Mouse (Mus musculus) neural tube, embryonic 10.5 days (tissue): ENCODE measurements around the gene Txndc12.
A peak's percentile ranks its signal among the peaks of the same experiment; 100 is the strongest.

Source experiments
- DNase-seq: peaks from one replicate; pipeline ENCODE4 v3.0.0-alpha.2; 2017; ENCODE audit warnings: low spot score; ENCODE audit errors: extremely low spot score

Txndc12 gene

DNA sequence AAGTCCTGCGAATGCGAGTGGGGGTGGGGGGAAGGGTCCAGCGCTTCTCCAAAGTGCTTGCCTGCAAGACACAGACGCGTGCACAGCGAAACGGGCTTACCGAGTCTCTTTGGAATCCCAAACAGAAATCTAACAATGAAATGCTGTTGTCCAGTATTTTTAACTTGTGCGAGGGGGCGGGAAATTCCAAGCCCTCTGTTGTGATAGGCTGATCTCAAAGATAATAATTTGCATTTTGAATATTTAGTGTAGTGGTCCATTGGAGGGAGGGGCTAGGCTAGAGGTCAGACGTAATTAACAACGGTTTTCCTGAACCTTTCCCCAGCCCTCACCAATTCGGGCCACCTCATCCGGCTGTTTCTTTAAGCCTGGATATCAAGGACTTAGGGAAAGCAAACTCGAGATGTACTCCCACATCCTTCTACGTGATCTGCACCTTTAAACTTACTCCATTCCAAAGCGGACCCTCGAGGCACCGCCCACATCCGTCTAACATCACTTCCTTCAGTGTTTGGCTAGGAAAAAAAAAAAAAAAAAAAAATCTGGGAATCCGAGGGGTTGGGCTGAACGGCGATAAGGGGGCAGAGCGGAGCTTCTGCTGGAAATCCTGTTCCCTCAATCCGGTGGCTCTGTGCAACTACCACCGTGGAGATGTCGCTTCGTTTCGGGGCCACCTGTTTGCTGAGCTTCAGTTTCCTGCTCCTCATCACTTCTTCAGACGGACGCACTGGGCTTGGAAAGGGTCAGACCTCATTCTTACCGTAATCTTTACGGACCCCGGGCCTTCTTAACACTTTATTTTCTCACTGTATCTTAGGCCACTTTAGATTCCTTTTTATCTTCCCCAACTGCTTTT is at the start of gene Txndc12:
TSS of gene Txndc12 (plus strand) at position 487 of the 856 bp plus-strand sequence.
- DNase-seq = peak; percentile 92

DNA sequence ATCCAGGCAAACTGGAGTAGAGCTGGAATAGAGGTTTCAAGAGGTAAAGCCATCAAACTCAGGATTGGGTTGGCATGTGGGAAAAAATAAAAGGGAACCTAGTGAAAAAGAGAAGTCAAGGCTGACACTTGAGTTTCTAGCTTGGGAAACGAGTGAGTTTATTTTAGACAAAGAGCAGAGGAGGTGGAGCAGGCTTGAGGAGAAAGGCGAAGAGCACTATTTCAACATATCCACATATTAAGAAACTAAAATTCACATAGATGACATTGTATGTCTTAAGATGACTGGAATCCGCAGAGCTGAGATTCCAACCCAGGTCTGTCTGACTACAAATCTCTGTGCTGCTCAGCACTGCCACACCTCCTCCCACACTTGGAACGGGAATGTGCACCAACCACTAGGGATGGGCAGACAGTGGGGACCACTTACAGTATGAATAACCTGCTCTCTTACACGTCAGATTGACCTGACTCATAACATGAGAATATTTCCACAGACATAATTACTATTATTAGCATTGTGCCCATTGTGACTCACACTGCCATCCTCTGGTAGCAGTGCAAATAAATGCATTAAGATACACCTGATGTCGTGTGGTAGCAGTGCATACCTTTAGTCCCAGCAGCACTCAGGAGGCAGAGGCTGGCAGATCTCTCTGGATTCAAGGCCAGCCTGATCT is 45.0 kb upstream of the Txndc12 start:
- no peak for DNase-seq

DNA sequence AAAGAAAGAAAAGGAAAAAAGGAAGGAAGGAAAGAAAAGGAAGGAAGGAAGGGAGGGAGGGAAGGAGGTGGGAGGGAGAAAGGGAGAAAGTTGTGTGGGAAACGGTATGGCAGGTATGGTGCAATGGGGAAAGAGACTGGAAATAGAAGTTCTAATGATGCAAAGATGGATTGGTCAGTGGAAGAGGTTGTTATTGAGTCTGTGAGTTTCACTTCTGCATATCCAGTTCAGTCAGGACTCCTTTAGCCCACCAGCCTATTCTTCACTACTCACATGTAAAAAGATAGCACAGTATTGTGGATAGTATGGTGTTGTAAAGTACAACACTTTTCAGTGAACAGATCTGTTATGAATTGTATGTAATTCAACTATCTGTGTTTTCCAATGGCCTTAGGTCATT is 43.9 kb upstream of the Txndc12 start:
- DNase-seq = no peak

DNA sequence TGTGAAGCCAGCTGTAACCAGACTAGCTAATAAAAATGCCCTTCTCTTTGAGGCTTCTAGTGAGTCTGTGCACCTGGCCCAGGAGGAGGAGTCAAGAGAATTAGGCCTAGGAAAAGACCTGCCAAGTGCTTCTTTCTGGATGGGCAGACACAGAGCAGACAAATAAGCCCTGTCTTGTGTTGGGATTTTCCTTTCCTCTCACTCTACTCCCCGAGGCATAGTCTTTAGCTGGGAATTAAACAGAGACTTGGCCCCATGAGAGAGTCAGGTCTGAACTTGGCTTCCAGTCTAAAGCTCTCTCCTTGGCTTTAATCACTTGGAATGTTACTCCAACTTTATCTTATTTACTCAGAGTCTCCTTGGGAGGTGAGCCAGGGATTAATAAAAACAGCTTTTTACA is 40.5 kb upstream of the Txndc12 start:
- DNase-seq = no peak

DNA sequence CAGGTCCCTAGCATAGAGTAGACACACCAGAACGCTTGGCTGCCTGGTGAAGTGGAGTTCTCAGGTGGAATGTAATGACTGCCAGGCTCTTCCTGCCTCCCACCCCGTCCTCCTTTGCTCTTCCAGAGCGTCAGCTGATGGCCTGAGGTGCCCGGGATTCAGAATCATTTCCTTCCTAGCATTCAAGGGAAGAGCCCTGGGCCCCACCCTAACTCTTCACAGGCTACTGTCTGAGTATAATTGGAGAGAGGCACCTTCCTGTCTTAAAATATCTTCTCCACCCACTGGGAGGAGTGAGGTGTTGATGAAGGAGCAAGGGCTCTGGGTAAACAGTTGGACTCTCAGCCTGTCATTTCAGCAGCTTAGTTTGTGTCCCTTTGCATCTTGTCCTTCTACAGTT is 37.7 kb upstream of the Txndc12 start:
- no peak for DNase-seq

DNA sequence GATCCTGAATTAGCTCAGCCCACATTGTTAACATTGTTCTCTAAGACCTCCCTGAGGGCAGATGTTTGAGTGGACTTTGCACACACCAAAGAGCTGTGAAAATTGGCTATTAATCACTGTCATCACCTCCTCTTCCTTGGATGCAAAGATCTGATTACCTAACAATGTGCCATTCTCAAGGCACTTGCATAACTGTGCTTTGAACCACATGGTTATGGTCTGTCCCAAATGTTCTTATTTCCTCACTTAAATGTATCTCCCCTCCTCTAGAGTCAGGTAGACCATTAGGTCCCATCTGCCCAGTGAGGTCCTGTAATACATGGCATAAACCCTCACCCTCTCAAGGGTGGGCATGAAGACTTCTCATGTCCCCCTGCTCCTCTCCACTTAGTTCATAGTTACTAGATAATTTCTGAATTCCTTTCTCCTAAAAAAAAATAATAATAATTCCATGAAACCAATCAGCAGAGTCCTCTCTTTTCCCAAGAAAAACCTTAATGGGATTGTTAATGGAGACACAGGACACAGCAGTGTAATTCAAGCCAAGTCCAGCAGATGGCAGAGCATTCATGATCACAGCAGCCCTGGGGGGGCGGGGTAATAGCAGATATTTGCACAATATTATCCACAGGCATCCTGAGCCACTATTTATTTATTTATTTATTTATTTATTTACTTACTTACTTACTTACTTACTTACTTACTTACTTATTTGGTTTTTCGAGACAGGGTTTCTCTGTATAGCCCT is 36.1 kb upstream of the Txndc12 start:
- DNase-seq = peak; percentile 47

DNA sequence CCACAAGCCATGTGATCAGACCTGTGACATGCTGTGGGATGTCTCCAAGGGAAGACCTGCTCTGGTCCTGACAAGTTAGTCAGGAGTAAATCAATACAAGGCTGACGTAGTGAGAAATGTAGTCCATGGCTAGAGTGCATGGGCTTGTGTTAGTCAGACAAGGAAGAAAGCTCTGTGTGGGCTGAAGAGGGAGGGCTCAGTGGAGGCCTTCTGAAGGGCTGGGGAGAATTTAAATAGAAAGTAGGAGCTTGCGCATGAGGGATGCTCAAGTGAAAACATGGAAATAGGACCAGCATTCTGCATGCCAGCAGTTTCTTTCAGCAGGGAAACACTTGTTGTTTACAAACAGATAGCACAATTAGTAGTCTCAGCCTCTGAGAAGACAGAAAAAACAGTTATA is 30.9 kb upstream of the Txndc12 start:
- DNase-seq = no peak

DNA sequence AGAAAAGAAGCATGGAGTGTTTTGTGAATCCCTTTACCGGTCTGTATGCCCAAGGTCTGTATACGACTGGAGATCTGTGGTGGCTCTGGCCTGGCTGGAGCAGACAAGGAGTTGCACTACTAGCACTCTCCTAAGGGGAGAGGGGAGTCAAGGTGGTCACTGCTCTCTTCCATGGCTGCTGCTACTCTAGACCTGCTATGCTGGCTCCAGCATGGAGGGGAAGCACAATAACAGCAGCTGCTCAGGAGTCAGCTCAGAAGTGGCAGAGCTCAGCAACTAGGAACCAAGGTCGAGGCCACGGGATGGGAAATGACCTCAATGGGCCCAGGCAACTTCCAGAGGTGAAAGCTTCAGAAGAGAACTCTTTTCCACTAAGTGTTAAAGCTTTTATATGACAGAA is 23.3 kb upstream of the Txndc12 start:
- no peak for DNase-seq

DNA sequence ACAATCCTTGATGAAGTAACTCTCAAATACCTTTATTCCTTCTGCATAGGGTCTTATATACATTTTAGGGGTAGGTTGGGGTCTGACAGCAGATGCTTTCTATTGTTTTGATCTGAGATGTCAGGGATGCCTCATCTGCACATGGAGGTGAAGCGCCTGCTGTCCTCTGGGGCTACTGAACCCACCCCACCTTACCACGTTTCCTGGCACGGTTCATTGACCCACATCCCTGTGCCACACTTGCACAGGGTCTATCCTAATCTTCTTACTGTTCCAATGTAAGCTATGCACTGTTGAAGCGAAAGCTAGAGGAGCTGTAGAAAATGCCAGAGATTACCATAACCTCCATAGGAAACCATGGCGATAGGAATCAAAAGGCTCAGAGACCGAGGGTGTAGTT is 22.9 kb upstream of the Txndc12 start:
- no peak for DNase-seq

DNA sequence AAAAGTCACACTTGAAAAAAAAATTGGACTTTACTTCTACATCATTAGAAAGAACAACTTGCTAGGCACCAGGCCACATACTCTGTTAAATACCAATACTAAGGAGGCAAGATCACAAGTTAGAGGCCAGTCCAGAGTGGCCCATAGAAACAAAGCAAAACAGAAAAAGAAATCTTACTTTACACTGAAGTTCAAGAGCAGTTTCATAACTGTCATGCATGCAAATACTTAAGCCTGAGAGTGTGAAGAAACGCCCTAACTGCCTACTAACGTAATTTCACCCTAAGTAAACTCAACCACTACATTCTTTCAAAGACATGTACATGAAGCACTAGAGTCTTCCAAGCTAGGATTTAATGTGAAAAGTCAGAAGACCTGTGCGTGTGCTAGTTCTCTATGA is 8.7 kb upstream of the Txndc12 start:
- DNase-seq = no peak

DNA sequence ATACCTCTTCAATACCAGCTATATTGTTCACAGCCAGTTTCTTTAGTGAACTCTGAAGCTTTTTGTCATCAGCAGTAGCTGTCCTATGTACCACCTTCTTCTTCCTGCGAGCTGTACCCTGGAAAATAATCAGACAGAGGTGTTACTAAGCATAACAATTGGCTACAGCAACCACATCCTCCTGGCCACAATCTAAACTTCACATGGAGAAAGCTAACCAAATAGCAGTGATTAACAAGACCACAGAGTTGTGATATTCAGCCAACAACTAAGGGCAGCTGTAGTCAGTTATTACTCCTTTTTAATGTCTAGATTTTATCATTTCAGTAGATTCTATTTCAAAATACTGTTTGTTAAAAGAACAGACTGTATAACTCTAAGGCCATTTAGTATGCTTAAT is 8.3 kb upstream of the Txndc12 start:
- no peak for DNase-seq

DNA sequence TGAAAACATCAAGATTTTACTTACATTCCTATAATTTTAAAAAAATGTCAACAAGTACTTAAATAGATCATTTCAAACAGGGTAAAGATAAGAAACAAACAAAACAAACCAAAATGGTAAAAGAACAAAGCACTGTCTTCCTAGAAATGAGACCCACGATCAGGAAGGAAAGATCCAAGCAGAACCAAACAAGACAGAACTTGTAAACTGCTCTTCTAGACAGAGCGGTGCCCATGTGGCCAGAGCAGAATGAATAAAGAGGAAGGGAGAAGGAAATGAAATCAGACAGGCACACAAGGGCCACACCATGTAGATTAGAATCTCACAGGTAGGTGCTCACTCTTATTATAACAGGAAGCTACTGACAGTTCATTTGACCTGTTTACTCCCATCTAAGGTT is 7.8 kb upstream of the Txndc12 start:
- no peak for DNase-seq

DNA sequence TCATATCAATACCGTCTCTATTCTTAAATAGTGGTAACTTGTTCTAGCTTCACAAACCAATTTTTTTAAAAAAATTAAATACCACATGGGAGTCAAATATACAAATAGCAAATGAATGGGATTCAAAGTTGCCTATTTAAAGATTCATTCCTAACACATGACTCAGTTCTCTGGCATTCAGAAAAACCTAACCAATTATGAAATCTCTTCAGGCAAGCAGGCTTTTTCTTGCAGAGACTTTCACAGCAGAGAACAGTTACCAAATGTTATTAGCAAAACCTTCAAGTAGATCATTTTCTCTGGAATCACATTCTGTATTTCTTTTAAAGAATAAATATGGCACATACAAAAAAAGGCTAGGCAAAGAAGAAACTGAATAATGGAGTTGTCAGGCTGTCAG is 3.7 kb upstream of the Txndc12 start:
- no peak for DNase-seq

DNA sequence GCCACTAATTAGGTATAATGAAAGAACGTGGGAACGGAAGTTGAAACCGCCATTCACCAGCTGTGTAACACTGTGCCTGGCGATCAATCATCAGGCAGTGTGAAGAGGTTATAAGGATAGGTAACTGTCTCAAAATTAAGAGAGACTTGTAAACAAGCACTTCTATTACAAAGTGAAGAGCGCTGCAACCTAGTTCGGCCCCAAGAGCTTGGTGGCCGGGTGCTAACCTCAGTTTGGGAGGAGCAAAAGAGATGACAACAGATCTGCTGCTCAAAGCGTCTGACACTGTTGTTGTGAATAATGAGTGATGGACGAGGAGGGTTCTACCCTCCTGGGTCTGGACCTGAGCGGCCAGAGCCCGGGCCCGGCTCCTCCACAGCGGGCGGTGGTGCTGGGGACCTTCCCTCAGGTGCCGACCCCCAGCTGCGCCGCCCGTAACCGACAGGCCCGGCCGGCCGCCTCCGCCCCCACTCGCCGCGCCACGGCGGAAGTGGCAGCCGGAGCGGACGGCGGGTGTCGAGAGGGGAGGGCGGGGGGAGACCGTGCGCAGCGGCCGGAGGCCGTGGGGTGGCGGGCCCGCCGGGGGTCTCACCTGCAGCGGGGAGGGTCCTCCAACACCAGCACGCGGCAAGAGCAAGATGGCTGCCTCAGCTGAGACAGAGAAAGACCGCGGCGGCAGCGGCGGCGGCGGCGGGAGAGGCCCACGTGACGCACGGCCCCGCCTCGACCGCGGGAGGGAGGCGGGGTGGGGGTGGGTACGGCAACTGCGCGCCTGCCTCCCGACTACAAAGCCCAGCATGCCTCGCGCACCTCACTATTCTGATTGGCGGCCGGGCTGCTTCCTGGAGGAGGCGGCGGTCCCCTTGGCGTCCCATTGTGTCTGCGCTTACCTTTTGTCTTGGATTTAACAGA is 1.2 kb upstream of the Txndc12 start, which contains the start of gene Btf3l4:
TSS of gene Btf3l4 (minus strand) at position 699 of the 912 bp plus-strand sequence.
- peak; percentile 97 for DNase-seq

DNA sequence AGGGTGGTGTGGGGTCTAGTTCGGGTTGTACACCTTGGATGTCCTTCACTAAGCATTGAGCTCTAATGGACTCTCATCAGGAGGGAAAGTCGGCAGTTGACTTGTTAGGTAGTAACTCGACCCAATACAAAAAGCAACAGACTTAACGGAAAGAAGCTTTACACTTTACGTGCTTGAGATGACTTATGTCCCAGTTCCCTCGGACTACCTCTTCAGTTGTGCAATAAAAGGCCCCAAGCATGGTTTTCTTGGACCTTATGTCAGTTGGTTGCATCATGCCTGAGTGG is 630 bp upstream of the Txndc12 start:
- DNase-seq = no peak

DNA sequence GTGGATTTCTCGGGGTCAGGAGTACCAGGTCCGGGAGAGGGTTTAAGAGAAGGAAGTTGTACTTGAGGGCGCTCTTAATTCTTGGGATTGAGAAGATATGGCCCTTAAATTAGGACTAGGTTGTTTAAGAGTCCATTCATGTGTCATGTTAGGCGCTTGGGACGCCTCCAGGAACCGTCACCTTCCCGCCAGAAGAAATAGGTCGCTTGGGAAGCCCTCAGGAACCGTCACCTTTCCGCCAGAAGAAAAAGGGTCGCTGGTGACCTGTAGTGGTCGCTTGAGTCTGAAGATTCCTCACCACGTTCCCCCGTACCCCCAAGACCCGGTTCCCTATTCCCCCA is 540 bp downstream of the Txndc12 start:
- DNase-seq = peak; percentile 32

DNA sequence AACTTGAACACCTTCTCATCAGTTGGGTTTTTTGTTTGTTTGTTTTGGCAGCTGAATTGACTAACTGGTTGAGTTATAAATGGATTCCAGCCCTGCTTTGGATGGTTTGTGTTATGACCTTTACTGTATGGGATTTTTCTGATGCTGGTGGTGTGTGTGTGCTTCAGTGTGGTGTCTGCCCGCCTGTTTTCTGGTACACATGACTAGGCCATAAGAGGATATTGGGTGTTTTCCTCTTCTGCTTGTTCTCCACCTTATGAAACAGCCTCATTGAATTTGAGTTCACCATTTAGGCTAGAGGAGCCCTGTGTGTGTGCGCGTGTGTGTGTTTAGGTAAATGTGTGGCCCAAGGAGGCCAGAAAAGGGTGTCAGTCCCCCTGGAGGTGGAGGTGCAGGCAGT is 1.1 kb downstream of the Txndc12 start:
- no peak for DNase-seq

DNA sequence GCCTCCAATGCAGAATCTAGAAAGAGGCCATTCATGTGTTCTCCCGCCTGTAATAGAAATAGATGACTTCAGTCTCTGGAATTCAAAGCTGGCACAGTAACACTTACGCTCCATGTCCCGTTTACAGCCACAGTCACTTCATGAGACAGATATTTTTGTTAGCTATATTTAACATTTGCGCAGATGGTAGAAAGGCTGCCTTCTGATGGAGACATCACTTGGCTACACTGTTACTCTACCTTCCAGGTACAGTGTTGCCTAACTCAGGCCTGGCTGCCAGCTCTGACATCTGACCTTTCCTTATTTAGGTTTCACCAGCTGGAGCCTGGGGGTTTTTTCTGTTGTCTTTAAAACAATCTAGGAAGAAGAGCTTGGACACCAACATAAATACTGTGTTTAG is 3.6 kb downstream of the Txndc12 start:
- no peak for DNase-seq

DNA sequence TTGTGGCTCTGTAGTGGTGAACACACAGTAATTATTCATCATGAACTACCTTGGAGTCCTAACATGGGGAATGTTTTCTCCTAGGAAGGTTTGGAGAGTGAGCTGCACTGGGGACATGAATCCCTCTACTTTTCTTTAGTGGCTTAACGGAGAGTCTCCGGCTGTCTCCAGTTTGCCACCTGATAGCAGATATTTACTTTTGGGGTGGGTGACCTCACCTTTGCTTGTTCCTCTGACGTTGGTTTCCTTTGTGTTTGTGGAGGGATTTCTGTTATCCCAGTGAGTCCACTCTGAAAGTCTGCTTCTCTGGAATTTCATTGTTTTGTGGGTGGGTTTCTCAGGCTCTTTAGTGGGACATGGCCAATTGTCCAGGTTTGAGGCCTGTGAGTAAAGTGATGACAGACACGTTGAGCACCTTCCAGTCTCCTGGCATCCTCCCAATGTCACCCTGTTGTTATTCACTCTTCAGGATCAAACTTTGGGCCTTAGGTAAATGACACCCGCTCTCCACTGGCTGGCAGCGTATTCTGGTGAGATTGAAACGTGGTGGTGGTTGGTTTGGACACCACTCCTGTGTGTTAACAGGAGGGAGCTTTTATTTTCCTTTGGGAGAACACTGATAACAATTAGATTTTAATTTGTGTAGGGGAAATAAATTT is 7.6 kb downstream of the Txndc12 start:
- DNase-seq = no peak

DNA sequence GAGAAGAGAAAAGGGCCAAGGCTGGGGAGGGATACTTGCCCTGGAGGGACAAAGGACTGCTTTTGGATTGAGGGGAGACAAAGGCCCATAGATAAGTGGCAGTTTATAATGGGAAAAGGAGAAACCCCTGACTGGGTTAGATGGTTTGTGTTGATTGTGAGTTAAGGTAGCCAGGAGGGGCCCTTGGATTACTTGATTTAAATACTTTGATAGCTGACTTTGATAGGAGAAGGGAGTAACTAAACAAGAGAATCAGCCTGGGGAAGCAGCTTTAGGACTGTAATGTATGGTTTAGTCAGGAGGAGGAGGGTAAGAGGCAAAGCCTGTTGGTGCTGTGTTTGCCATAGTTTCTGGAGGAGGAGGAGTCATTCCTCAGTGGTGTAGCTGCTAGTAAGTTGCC is 8.9 kb downstream of the Txndc12 start:
- DNase-seq = no peak
